Mouse (Mus musculus) ES-Bruce4 (cell line): ENCODE measurements around the gene Etv4. TPM values are rescaled to one million over a fixed set of nuclear protein-coding genes. Genes with fewer than 3 reads are reported as not detected.

Source experiments
- H3K27ac ChIP-seq: 2 replicates; pipeline ENCODE4 v1.5.1; 2012; ENCODE audit warnings: low read length, inconsistent platforms; ENCODE audit not compliant: insufficient read depth
- H3K27me3 ChIP-seq: 2 replicates; pipeline ENCODE4 v1.6.1; 2012; ENCODE audit warnings: mild to moderate bottlenecking, low read length, inconsistent platforms; ENCODE audit not compliant: control insufficient read depth, poor library complexity, insufficient read depth, severe bottlenecking
- H3K36me3 ChIP-seq: 2 replicates; pipeline ENCODE4 v1.6.1; 2012; ENCODE audit warnings: inconsistent platforms, mild to moderate bottlenecking, low read length, moderate library complexity; ENCODE audit not compliant: control insufficient read depth, poor library complexity, insufficient read depth, severe bottlenecking
- H3K4me1 ChIP-seq: one replicate; pipeline ENCODE4 v1.8.1; 2011; ENCODE audit warnings: low read length; ENCODE audit not compliant: control insufficient read depth, insufficient read depth
- H3K4me3 ChIP-seq: 2 replicates; pipeline ENCODE4 v1.5.1; 2011; ENCODE audit warnings: low read depth, mild to moderate bottlenecking, low read length
- H3K9ac ChIP-seq: 2 replicates; pipeline ENCODE4 v1.6.1; 2012; ENCODE audit warnings: low read depth, mild to moderate bottlenecking, inconsistent platforms; ENCODE audit not compliant: poor library complexity, severe bottlenecking
- H3K9me3 ChIP-seq: replicated peaks from 2 replicates; pipeline ENCODE4 v1.6.1; 2012; ENCODE audit warnings: mild to moderate bottlenecking, low read length, inconsistent platforms; ENCODE audit not compliant: control insufficient read depth, poor library complexity, insufficient read depth, severe bottlenecking
- CTCF ChIP-seq: IDR thresholded peaks from one replicate; pipeline ENCODE4 v1.8.1; 2011; ENCODE audit warnings: low read depth, low read length
- EP300 ChIP-seq: IDR thresholded peaks from 2 replicates; pipeline ENCODE4 v1.6.1; 2011; ENCODE audit warnings: low read depth, low read length; ENCODE audit not compliant: insufficient read depth
- POLR2A ChIP-seq: IDR thresholded peaks from one replicate; pipeline ENCODE4 v1.8.1; 2011; ENCODE audit warnings: low read length; ENCODE audit not compliant: insufficient read depth
- polyA plus RNA-seq: library from polyadenylated mRNA; stranded (reverse); fragments of >200 nt; gene quantifications from 2 replicates; pipeline ENCODE4 v1.2.4, GENCODE M21; 2011; ENCODE audit warnings: low read depth; ENCODE audit not compliant: missing spikeins, insufficient read depth, insufficient read length

The Etv4 gene
- polyA plus RNA-seq, 1 experiment: 28.9 TPM

DNA sequence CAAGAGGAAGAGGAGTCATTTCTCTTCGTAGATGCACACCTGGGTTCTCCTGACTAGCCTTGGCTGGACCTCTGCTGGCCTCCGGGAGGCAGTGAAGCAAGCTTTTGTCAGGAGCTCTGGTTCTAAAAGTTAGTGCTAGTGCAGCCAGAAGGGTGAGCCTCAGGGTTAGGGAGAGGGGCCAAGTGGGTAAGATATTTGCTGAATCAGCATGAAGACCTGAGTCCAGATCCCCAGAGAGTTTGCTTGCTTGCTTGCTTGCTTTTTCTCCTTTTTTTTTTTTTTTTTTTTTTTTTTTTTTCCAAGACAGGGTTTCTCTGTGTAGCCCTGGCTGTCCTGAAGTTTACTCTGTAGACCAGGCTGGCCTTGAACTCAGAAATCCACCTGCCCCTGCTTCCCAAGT lies 12.2 kb upstream of the Etv4 start:
- no peak overlapping the region for H3K9ac ChIP-seq
- no peaks in the 10 kb centered on the region for H3K9me3 ChIP-seq
- no peaks in the 10 kb centered on the region for H3K36me3 ChIP-seq
- TF ChIP-seq POLR2A: no peak
- no peak for TF ChIP-seq EP300
- peak; percentile 1 for TF ChIP-seq CTCF
- peaks cover 6% of the 10 kb centered on the region for H3K4me1 ChIP-seq
- no peaks in the 10 kb centered on the region for H3K27me3 ChIP-seq
- H3K27ac ChIP-seq: peak overlapping the region; percentile 31; the same call in 1 of the 2 replicates
- H3K4me3 ChIP-seq: no peak overlapping the region

DNA sequence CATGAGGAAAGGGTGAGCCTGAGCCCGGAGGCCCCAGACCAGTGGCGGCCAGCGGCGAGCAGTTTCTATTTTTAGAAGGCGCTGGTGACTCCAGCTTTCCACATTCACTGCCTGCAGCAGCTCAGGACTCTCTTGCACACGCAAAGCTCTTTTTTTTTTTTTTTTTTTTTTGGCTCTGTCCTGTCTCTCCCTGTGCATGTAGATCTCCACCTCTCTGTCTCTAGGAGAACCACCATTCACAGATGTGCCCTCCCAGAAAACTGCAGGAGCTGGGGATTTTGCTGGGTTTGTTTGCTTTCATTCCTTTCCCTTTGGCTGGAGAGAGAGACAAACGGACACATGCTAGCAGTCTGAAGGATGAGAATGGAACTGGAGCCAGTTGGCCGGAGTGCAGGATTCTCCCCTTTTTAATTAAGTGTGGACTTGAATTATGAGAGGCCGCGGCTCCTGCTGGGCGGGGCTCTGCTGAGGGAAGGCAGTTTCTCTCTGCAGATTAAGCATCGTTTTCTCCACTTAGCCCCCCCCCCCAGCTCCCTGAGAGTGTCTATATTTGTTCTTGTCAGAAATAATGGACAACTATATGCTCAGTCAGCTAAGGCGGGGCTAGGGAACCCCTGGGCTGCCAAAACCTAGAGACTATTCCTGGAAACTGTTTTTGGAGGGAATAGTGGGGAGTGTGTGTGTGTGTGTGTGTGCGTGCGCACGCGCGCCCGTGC lies 5.8 kb upstream of the Etv4 start:
- peak overlapping the region; percentile 20; the same call in 1 of the 2 replicates for H3K4me3 ChIP-seq
- H3K36me3 ChIP-seq: no peaks in the 10 kb centered on the region
- TF ChIP-seq CTCF (no peak), POLR2A (no peak), EP300 (no peak)
- H3K27ac ChIP-seq: peak overlapping the region; percentile 5; the same call in 1 of the 2 replicates
- no peaks in the 10 kb centered on the region for H3K27me3 ChIP-seq
- H3K9ac ChIP-seq: 0 out of 2 replicates have a peak overlapping the region, but pooled peaks have one; percentile 20
- peaks cover 12% of the 10 kb centered on the region for H3K4me1 ChIP-seq
- no peaks in the 10 kb centered on the region for H3K9me3 ChIP-seq

DNA sequence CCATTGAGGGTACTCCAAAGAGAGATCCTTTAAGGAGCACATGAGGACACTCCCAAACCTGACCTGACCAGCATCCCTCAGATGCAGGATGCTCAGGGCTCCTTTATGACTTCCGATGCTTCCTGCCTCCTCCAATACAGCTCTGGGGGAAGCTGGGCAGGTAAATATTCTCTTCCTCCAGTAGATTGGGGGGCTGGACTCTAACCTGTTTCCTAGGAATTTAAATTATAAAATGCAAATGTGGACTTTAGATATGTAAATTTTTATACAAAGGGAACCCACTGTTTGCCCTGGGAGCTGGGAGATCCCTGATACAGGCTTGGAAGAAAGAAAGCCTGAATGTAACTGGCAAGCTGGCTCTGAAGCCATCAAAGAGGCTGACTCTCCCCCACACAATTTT lies 2.3 kb upstream of the Etv4 start:
- Histone ChIP-seq H3K9me3 (no peaks in the 10 kb centered on the region), H3K4me3 (peak overlapping the region; percentile 2; the same call in 1 of the 2 replicates), H3K27ac (peak overlapping the region; percentile 81), H3K36me3 (no peaks in the 10 kb centered on the region), H3K27me3 (no peaks in the 10 kb centered on the region), H3K9ac (peak overlapping the region; percentile 65), H3K4me1 (peaks cover 14% of the 10 kb centered on the region)
- TF ChIP-seq POLR2A (no peak), CTCF (no peak), EP300 (peak; percentile 40; the same call in 1 of the 2 replicates)

DNA sequence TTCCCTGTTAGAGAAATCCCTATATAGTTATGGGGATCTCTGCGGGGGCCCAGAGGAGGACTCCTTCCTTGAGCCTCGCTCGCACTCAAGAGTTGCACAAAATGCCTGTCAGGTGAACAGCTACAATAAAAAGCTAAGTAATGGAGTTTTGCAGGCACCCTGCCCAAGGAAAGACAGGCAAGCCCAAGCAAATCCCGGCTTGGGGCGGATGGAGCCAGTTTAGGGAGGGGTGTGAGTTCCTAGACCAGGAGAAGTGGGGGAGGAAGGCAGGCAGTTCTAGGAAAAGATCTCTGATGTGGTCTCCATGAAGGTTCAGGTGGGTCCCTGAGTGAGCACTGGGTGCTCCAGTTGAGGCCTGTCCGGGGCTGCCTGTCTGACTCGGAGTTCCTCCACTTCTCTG lies 1.5 kb upstream of the Etv4 start:
- no peak for TF ChIP-seq CTCF
- peak; percentile 93 for TF ChIP-seq EP300
- peak overlapping the region; percentile 2; the same call in 1 of the 2 replicates for H3K4me3 ChIP-seq
- H3K9me3 ChIP-seq: no peaks in the 10 kb centered on the region
- H3K4me1 ChIP-seq: peaks cover 17% of the 10 kb centered on the region
- peak overlapping the region; percentile 81 for H3K27ac ChIP-seq
- H3K27me3 ChIP-seq: no peaks in the 10 kb centered on the region
- H3K9ac ChIP-seq: peak overlapping the region; percentile 65
- H3K36me3 ChIP-seq: no peaks in the 10 kb centered on the region

DNA sequence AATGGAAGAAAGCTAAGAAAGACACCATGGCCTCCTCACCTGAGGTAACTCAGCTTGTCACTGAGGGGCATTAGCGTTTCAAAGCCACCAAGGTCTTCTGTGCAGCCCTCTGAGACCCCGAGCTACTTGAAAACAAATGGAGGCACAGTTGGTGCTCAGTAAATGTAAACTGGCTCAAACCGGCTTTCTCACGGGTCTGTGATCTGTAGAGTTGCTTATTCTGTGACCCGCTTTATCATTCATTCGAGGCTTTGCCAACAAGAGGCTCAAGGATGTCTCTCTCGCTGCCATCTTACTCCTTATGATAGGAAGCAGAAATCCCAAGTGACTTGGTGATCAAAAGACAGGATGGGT lies 658 bp upstream of the Etv4 start:
- no peaks in the 10 kb centered on the region for H3K36me3 ChIP-seq
- H3K9ac ChIP-seq: peak overlapping the region; percentile 65
- H3K4me1 ChIP-seq: peaks cover 17% of the 10 kb centered on the region
- H3K27ac ChIP-seq: peak overlapping the region; percentile 81
- no peaks in the 10 kb centered on the region for H3K27me3 ChIP-seq
- no peak for TF ChIP-seq CTCF
- no peak for TF ChIP-seq EP300
- no peak for TF ChIP-seq POLR2A
- peak overlapping the region; percentile 32 for H3K4me3 ChIP-seq
- no peaks in the 10 kb centered on the region for H3K9me3 ChIP-seq

DNA sequence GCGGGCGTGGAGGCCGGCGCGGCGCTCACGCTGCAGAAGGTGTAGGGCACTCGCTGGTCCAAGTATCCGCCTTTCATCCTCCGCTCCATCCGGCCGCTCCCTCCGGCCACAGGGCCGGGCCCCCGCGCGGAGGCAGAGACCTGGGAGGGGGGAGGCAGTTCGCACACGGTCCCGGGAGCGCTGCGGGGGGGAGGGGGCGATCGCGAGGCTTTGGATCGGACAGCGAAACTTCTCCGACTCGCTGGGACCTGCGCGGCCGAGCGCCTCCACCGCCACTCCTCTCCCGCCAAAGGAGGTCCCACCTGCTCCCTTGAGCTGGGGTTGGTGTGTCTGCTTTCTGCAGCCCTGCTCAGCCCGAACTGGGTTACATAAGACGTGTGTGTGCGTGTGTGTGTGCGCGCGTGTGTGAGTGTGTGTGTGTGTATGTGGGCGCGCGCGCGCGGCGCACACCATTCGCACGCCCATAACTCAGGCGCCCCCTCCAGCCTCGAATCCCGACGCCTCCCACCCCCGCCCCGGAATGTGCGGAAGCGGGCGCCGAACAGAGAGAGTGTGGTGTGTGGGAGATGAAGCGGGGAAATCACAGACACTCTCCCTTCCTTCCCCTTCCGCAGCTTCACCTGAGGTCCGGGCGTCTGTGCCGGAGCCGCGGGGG lies 556 bp downstream of the Etv4 start:
- H3K4me1 ChIP-seq: peaks cover 17% of the 10 kb centered on the region
- peak overlapping the region; percentile 89 for H3K9ac ChIP-seq
- TF ChIP-seq EP300 (no peak), POLR2A (no peak), CTCF (no peak)
- no peaks in the 10 kb centered on the region for H3K27me3 ChIP-seq
- no peaks in the 10 kb centered on the region for H3K9me3 ChIP-seq
- peak overlapping the region; percentile 88 for H3K27ac ChIP-seq
- peak overlapping the region; percentile 76 for H3K4me3 ChIP-seq
- no peaks in the 10 kb centered on the region for H3K36me3 ChIP-seq
